Mouse (Mus musculus): ENCODE results near the gene Gramd2.
A peak's percentile ranks its signal among the peaks of the same experiment; 100 is the strongest.

The Gramd2 gene

DNA sequence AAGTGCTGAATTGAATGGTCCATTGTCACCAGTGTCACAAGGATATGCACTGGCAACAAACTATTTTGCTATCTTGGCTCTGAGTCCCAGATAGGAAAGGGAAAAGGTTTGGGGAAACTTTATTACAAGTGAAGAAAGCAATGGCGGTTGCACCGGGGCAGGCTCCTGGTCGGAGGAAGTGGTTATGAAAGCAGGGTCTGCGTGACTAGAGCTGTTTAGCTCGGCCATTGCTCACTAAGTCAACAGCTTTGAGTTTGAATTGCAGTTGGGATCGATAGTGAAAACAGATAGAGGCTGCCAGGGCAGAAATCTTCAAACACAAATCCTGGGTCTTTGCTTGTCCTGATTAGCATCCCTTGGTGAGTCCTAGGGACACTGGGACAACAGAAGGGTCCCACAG is 12.0 kb upstream of the Gramd2 start:
- DNase-seq (ENCODE audit: low spot score in 2 of 2), result no peak

DNA sequence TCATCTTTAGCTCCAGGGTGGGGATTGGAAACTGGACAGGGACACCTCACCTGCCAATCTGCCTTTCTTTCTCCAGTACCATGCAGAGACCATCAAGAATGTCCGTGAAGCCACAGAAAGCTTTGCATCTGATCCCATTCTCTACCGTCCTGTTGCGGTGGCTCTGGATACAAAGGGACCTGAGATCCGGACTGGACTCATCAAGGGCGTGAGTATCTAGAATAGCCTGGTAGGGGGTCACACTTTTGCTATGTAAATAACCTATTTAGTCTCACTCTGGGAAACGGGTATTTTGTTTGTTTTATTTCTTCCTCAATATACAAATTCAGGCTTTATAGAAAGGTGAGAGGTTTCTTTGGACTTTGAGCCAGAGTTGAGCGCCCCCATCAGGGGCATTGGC is 11.5 kb upstream of the Gramd2 start:
- no peak for DNase-seq (ENCODE audit: low spot score in 2 of 2)

DNA sequence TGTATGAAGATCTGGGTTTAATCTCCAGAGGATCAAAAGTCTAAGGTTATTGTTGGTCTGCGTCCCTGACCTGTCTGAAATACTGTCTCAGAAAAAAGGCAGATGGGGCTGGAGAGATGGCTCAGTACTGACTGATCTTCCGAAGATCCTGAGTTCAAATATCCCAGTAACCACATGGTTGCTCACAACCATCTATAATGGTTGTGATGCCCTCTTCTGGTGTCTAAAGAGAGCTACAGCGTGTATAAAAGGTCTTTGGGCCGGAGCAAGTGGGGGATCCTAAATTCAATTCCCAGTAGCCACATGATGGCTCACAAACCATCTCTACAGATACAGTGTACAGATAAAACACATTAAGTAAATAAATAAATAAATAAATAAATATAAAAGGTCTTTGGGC is 10.8 kb upstream of the Gramd2 start:
- no peak for DNase-seq (ENCODE audit: low spot score in 2 of 2)

DNA sequence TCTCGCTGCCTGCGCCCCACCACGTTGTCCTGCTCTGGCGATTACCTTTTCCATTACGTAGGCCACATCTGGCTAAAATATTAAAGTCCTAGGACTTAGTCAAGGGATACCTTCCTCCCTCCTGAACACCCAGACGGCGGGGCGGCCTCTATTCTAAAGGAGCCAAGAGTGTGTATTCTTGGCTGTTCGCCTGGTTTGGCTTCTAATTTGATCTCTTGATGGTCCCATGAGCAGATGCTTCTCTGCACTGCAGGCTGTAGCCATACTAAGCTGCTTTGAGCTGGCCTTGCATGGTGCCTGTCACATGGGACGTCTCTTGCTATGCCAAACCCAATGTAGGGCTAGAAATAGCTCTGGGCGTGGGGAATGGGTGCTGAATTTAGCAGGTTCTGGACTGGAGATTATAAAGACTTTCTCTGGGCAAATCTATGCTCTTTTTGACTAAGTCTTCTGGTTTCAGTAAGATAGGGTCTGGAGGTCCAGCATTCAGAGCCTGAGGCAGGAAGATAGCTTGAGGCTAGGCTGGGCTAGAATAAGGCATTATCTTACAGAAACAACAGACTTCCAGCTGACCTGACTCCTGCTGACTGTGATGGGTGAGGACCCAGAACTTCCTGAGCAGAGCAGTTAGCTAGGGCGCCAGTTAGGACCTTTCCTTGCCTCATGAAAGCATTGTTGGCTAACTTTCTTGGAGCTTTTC is 7.6 kb upstream of the Gramd2 start:
- peak in 1 of 2 experiments; percentile 41 for DNase-seq (ENCODE audit: low spot score in 2 of 2)

DNA sequence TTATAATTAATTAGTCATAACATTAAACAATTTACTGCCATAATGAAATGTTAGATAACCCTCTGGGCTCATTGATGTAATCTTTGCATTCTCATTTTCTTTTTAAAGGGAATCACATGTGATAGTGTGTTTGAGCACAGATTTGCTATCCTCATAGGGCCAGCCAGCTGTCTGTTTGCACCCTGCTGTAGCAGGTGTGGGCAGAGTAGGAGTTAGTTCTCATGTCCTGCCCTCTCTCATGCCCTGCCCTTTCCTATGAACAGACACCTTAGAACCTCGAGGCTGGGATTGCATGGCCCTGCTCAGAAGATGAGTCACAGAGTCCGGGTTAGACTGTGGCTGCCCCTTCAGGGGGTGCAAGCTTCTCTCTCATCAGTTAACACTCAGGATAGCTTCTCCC is 6.5 kb upstream of the Gramd2 start:
- no peak for DNase-seq (ENCODE audit: low spot score in 2 of 2)

DNA sequence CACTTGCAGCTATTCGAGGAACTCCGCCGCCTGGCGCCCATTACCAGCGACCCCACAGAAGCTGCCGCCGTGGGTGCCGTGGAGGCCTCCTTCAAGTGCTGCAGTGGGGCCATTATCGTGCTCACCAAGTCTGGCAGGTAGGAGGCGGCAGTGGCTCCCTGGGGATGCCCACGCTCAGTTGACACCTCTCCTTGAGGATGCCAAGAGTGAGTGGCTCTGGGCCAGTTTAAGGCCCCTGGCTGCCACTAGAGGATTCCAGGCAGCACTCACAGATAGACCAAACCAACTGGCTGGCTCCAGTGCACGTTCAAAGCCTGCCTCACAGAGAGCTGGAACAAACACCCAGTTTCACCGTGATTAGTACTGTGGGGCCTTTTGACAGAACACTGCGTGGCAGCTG is 4.3 kb upstream of the Gramd2 start:
- no peak for DNase-seq (ENCODE audit: low spot score in 2 of 2)

DNA sequence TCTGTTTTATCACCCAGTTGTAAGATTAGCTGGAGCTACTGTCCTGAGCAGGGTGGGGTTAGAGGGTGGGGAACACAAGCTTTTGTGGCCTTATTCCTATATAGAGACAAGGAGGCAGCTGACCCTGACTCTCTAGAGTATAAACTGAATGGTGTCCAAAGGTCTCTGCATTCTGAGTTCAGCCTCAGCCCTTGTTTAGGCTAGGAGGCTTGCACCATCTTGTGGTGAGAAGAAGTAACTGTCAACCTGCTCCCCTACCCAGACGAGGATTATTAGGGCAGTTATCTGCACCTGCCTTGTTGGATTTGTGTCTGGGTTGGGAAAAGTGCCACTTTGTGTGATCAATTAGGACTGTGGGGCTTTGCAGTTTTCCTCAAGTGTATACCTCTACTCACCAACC is 1.6 kb upstream of the Gramd2 start:
- no peak for DNase-seq (ENCODE audit: low spot score in 2 of 2)

DNA sequence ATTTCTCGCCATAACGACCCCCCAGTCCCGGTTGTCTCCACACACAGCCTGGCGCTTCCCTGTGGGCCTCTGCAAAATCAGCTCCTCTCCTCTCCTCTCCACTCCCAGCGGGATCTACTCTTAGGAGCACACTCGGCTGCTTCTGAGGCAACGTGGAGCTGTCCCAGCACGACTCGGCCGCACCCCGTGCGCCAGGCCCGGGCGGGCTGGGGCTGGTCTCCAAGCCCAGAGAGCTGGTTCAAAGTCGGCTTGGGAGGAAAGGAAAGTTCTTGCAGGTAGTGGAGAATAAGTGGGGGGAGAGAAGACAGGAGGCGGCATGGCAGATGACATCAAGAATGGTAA is 561 bp downstream of the Gramd2 start:
- no peak for DNase-seq (ENCODE audit: low spot score in 2 of 2)

DNA sequence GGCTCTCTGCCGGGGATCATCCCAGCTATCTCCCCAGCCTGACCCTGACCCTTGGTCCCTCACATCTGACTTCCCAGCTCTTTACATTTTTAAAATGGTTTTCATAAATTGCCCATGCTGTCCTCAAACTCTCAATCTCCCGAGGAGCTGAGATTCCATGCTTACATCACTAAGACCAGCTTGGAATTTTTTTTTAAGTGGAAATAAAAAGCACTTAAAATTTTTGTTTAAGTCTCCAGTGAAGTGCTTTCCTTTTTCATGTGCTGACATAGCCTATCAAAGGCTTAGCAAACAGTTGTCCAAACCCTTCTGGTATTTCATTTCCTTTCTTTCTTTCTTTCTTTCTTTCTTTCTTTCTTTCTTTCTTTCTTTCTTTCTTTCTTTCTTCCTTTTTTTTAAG is 4.1 kb downstream of the Gramd2 start:
- no peak for DNase-seq (ENCODE audit: low spot score in 2 of 2)

DNA sequence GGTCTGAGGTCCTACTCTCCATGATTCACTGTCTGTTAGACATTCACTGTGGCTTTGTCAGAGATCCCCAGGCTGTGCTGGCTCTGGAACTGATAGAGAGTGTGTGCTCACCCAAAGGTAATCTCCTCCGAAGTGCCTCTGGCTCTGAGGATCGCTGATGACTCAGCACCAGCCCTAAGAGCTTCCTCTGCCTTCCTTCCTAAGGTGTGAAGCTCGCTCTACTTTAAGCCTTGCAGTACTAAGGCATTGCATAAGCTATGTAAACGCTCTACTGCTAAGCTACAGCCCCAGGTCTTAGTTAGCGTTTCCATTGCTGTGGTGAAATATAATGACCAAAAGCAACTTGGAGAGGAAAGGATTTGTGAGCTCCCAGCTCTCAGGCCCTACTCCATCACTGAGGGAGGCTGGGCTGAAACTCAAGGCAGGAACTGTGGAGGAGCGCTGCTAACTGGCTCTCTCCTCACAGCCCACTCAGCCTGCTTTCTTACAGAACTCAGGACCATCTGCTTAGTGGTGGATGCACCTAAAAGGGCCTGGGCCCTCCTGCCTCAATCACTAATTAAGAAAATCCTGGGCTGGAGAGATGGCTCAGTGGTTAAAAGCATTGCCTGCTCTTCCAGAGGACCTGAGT is 7.6 kb downstream of the Gramd2 start:
- peak; percentile 64 to 74 for DNase-seq (ENCODE audit: low spot score in 2 of 2)

DNA sequence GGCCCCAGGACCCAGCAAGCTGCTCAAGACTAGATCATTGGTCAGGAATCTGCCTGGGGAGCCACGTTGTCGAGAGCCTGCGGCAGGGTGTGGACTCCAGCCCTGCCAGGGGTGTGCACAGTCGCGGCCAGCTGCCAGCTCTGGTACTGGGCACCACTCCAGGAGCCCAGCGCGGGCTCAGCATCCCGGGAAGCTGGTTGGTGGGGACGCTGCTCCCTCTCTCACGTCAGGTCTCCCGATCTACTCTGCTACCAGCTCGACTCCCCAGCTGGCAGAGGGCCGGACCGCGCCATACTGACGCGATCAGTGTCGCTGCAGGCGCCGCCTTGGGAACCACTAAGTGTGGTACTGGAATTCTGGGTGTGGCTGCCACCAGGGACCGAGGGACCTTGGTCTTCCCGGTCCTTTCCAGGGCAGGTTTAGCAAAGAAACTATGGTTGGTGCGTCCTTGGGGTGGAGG is 11.7 kb downstream of the Gramd2 start:
- DNase-seq (ENCODE audit: low spot score in 2 of 2), result peak; percentile 83 to 84

DNA sequence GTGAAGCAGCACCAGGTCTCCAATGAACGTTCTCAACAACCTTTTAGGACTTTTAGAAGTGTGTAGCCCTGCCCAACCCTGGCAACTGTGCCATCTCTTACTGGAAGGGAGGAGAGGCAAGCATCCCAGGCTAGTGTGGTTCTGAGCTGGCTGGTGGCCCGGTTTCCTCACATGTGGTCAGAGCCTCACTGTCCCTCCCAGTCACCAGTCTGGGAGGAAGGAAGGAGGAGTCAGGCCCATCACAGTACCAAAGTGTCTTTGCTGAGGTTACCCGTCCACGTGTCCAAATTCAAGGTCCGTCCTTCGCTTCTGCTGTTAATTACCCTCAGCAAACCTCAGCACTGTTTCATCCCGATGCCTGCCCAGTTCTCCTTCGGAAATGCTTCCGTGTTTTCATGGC is 12.2 kb downstream of the Gramd2 start:
- peak in 1 of 2 experiments; percentile 54 for DNase-seq (ENCODE audit: low spot score in 2 of 2)

DNA sequence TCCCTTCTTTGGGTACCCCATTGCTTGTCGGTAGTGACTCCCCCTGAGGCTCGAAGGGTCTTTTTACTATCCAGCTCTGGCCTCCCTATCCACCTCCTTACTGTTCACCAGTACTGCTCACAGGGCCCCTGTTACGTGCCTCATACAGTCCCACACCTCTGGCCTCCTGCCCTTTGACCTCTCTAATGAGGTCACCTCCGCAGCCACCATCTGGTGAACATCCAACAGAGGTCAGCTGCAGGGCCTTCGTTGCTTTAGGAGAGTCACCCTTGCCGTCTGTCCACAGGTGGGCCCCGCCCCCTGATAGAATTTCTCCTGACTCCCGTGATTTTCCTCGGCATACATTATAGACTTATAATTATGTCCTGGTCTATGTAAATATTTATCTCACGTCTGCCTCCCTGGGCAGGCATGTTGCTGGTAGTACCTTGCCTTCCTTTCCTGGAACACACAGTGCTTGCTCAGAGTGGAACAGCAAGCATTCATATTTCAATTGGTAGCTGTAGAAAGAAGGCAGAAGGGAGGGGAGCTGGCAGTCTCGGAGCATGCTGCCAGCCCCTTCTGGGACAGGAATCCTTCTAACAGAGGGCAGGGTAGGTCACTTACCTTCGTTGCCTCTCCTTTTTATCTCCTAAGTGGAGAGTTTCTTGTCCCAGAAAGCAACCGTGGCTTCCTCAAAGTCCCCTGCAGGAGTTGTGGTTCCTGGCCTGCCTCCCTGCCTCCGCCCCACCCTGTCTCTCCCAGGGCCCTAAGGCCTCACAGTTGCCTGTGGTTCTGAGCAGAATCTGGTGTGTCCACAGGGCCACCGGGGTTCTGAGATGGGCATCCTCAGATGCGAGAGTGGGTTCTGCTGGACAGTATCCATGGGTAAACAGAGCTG is 14.9 kb downstream of the Gramd2 start:
- DNase-seq (ENCODE audit: low spot score in 2 of 2), result no peak

DNA sequence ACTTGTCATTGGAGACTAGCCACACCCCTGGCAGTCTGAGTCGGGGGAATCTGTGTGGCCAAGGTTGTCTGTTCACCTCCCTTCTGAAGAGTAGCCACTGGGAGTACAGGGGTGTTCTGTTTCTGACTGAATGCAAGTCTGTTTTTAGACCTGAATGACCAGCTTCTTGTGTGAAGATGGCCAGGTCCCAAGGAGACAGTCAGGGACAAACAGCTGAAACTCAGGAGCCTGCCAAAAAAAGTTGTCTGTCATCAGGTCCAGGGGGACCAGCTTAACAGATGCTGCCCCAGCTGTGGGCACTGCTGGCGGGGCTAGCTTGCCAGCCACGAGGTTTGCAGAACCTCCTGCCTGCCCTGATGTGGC is 15.5 kb downstream of the Gramd2 start:
- no peak for DNase-seq (ENCODE audit: low spot score in 2 of 2)

DNA sequence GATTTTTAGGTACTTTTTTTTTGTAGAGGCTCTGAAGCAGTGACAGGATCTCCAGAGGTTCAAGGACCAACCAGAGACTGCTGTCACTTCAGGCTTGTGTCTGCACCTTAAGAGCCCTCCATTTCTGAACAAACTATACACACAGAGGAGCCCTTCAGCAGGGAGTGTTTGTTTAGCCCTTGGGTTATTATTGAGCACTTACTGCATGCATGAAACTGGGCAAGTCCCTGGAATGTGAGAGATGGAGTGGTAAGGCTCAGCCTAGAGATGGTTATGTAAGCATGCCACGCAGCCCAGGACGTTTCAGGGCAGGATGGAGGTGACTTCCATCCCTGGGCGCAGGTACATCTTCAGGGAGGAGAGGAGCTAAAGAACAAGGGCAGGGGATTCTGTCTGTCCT is 16.4 kb downstream of the Gramd2 start:
- no peak for DNase-seq (ENCODE audit: low spot score in 2 of 2)

DNA sequence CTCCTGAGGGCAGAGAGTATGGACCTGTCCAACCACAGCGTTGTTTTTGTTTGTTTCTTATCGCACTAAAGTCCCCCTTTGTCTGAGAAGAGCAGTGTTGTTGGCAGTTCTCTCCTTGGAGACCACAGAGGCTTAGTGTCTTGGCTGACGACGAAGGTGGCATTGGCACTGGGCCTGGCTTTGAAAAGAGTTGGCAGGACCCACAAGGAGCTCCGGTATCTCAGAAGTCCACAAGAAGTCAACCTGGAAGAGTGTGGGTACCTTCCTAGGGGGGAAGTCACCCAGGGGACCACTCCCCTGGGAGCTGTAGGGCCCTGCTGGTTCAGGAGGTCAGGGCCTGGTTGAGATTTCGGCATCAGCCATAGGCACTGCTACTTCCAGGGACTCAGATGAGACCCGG is 21.1 kb downstream of the Gramd2 start:
- no peak for DNase-seq (ENCODE audit: low spot score in 2 of 2)

DNA sequence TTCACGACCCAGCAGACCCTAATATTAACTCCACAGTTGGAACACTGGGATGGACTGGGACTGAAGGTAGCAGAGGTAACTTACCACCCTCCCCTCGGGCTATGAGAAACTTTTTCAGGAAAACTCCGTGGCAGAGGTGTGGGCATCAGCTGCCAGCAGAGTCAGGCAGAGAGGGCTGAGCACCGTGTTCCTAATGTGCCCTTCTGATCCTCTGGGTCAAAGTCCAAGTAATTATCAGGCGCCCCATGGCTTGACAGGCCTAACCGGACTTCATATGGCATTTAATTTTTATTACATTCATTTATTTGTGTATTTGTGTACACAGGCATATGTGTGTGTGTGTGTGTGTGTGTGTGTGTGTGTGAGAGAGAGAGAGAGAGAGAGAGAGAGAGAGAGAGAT is 23.2 kb downstream of the Gramd2 start:
- DNase-seq (ENCODE audit: low spot score in 2 of 2), result no peak

DNA sequence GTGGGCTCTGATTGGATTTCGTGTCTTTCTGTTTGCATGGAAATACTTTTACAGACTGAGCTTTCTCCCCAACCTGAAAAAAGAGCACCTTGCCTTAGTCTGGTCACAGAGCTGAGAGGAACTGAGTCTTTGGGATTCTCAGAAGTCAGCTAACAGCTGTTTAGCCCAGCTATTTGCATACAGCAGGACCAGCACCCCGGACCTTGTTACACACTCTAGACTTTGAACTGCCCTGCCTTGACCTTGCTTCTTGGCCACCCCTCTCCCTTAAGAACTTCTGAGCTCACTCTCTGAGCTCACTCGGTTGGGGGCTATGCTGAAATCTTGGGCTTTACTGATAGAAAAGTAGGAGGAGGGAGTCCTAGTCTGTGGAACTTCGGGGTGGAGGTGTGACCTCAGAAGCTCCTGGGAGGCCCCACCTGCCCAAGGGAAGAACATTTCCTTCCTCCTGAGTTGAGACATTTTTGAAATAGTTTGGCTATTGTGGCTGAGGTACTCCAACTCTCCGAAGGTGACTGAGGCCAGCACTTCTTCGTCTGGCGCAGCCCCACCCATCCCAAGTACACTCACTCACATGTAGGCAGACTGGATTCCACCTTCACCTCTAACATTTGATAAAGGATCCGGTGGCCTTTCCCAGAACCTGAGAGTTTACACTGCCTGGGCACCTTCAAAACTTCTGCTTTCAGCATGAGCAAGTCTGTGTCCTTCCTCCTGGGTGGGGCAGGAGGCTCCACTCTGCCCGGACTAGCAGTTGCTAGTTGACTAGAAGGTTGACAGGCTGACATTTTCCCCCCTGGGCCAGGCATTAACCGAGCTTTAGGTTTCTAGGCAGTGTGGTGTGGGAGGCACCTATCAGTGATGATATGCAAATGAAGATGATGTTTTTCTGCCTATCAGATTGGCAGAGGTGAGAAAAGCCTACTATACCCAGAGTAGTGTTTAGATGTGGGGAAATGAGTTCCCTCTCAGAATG is 27.2 kb downstream of the Gramd2 start:
- no peak for DNase-seq (ENCODE audit: low spot score in 2 of 2)

DNA sequence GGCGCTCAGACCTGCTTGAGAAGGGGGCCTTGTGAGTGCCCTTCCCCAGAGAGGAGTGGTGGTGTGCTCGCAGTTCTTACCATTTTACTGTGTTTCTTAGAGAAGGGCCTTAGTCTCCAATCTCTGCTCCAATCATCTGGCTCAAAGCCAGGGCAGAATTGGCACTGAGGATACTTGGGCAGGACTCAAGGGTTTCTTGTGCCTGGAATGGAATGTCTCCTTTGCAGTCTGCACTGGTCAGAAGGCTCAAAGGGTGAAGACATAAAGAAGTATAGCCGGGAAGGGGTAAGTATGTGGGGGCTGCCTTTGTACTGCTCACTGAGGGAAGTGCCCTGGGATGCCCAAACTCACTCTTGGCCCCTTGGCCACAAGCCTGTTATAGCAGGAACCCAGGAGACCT is 29.3 kb downstream of the Gramd2 start:
- no peak for DNase-seq (ENCODE audit: low spot score in 2 of 2)

DNA sequence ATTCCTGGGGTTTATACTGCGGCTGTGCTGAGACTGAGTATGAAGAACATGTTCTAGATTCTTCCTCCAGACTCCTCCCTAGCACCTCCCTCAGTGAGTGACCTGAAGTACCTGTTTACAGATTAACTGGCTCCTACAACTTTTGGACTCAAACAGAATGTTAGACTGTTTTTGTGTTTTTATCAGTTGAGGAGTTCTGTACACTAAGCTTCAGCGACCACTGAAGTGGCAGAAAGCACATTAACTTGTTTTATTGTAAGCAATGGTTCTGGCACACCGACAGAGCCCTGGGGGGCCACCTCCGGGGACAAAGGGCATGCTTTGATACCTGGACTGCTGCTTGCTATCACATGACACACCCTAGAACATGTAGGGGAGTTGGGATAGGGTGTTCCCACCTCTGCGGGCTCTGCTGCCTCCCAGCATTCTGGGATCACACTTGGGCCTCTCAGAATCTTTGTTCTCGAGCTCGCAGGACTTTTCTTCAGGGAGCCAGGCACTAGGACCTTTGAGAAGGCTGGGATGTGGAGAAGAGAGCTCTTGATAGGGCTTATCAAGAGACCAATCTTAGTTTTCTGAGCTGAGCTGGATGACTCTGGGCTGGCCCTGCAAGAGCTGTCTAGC is 36.4 kb downstream of the Gramd2 start:
- no peak for DNase-seq (ENCODE audit: low spot score in 2 of 2)

DNA sequence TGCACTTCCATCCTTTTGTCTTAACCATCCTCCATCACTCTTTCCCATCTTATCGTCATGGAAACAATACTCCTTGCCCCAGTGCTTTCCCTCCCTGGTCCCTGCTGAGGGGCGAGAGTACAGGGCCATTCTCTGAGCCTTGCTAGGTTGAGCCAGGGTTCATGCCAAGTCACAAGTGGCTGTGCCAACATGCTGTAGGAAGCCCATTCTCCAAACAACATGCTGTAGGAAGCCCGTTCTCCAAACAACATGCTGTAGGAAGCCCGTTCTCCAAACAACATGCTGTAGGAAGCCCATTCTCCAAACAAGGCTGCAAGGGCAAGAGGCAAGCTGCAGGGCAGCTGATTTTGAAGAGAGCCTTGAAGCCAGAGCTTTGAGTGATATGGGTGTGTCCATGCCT is 38.3 kb downstream of the Gramd2 start:
- DNase-seq (ENCODE audit: low spot score in 2 of 2), result no peak
